Mouse (Mus musculus): ENCODE measurements around the gene Mlh3. TPM values are rescaled to one million over a fixed set of nuclear protein-coding genes. Genes with fewer than 3 reads are reported as not detected.

Gene Mlh3
- polyA plus RNA-seq, 1 experiment from 2014 or later = 8.2 TPM

DNA sequence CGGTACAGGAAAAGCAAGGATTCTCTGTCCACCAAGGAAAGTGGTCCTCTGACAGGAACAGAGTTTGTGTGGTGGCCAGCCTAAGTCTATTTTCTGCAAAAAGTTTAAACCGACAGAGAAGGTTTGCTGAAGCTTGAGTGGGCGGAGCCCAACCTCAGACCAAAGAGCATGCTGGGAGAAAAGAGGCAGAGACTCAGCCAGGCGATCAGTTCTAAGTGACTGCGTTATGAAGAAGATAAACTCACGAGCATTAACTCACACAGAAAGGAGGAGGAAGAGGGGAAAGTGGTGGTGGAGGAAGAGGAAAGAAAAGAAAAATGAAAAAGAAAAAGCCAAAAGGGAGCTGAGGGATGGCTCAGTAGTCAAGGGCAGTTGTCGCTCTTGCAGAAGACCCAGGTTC is 80.1 kb downstream of the Mlh3 start:
- no peaks in the 10 kb centered on the region for H3K36me3 ChIP-seq
- H3K27me3 ChIP-seq (ENCODE audit: low read depth, poor library complexity, severe bottlenecking) = peaks cover 39% of the 10 kb centered on the region
- no peak overlapping the region for H3K4me3 ChIP-seq
- H3K9me3 ChIP-seq (replicated peaks) = no peaks in the 10 kb centered on the region
- no peak for DNase-seq (ENCODE audit: low spot score)
- peaks cover 24% of the 10 kb centered on the region for H3K4me1 ChIP-seq
- no peak overlapping the region for H3K27ac ChIP-seq
- 79% methylated on average over 7 of the region's 7 CpGs for WGBS

DNA sequence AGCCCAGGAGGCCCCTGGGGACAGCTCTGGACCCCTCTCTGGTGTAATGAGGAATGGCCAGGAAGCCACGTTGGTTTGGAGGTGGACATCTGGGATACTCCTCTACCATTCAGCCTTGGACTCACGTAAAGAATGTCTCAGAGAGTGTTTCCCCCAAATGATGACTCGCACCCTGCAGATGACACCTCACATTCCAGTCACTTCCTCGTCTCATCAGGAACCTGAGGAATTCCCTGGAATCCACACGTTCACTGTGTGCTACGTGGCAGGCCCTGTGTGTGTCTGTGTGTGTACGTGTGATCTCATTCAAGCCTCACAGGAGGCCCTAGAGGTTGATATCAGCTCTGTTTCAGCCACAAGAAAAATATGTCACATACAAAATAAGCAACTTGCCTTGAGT is 84.0 kb downstream of the Mlh3 start:
- WGBS = 68% methylated on average over 7 of the region's 7 CpGs

DNA sequence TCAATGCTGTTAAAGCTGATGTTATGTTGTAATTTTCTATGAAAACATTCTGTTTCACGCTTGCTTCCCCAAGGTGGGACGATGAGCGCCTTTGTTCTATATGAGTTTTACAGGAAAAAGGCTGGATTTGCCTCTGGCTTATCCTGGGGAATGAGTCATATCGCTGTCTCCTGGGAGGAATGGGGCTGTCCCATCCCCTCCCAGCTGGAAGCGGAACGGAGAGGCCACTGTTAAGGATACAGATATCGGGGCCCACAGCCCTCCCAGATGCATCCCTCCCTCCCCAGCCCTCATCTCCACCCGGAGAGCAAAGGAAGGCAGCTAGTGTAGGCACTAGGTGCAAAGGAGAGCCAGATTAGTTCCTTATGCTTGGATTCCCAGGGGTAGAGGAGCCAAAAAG is 84.6 kb downstream of the Mlh3 start:
- Histone ChIP-seq H3K27me3 (ENCODE audit: low read depth, poor library complexity, severe bottlenecking) (peaks cover 42% of the 10 kb centered on the region), H3K4me3 (no peak overlapping the region), H3K36me3 (no peaks in the 10 kb centered on the region), H3K4me1 (peaks cover 23% of the 10 kb centered on the region), H3K9me3 (replicated peaks) (no peaks in the 10 kb centered on the region), H3K27ac (no peak overlapping the region; the same call in 1 of the 2 replicates)
- 62% methylated on average over 8 of the region's 8 CpGs for WGBS
- no peak for DNase-seq (ENCODE audit: low spot score)

More for the DNA sequence above, 84.0 kb downstream of the Mlh3 start:
- Histone ChIP-seq H3K27ac (no peak overlapping the region; the same call in 1 of the 2 replicates), H3K27me3 (ENCODE audit: low read depth, poor library complexity, severe bottlenecking) (peaks cover 36% of the 10 kb centered on the region), H3K4me3 (no peak overlapping the region), H3K36me3 (no peaks in the 10 kb centered on the region), H3K9me3 (replicated peaks) (no peaks in the 10 kb centered on the region), H3K4me1 (peaks cover 23% of the 10 kb centered on the region)
- no peak for DNase-seq (ENCODE audit: low spot score)

Small RNAs within 50 kb of the gene (microRNA-seq; reads per million reads assigned to microRNA genes)
- gene Mir6938 = not detected

Other genes starting within 250 kb of the Mlh3 start
- gene Prox2, start 159.8 kb downstream of the Mlh3 start, polyA plus RNA-seq (2016; fragmentation: Nextera tagmentation; extraction: Ambion mirVana) = 2.4 and 2.7 TPM in 2 replicates
- 116 and 123 TPM in 2 replicates for gene Dlst, start 159.8 kb downstream of the Mlh3 start, polyA plus RNA-seq (2016; fragmentation: Nextera tagmentation; extraction: Ambion mirVana)
- 0.39 and 0.45 TPM in 2 replicates for gene Rps6kl1, start 119.3 kb downstream of the Mlh3 start, polyA plus RNA-seq (2016; fragmentation: Nextera tagmentation; extraction: Ambion mirVana)
- 6.9 and 9.6 TPM in 2 replicates for gene Pgf, start 92.8 kb downstream of the Mlh3 start, polyA plus RNA-seq (2016; fragmentation: Nextera tagmentation; extraction: Ambion mirVana)
- 126 and 133 TPM in 2 replicates for gene Eif2b2, start 51.1 kb downstream of the Mlh3 start, polyA plus RNA-seq (2016; fragmentation: Nextera tagmentation; extraction: Ambion mirVana)
- gene Acyp1, start 17.8 kb upstream of the Mlh3 start, polyA plus RNA-seq (2016; fragmentation: Nextera tagmentation; extraction: Ambion mirVana) = 47.2 and 54.2 TPM in 2 replicates
- gene Zc2hc1c, start 18.0 kb upstream of the Mlh3 start, polyA plus RNA-seq (2016; fragmentation: Nextera tagmentation; extraction: Ambion mirVana) = 0.68 and 0.91 TPM in 2 replicates
- 26.0 and 29.9 TPM in 2 replicates for gene Nek9, start 68.8 kb upstream of the Mlh3 start, polyA plus RNA-seq (2016; fragmentation: Nextera tagmentation; extraction: Ambion mirVana)
- gene Tmed10, start 104.2 kb upstream of the Mlh3 start, polyA plus RNA-seq (2016; fragmentation: Nextera tagmentation; extraction: Ambion mirVana) = 264 and 277 TPM in 2 replicates
- 0.76 and 0.80 TPM in 2 replicates for gene Fos, start 203.3 kb upstream of the Mlh3 start, polyA plus RNA-seq (2016; fragmentation: Nextera tagmentation; extraction: Ambion mirVana)